In genomic region chr19:3850847-3851469, GRCm38 (mm10) we compare ENCODE assay signal across 8 mouse cellular contexts. TPM values are rescaled to one million over a fixed set of nuclear protein-coding genes. Genes with fewer than 3 reads are reported as not detected.
DNase-seq lines count a peak whose midpoint lies in the region; ATAC-seq and TF ChIP-seq lines count a peak whose summit lies in the region.

No protein-coding gene starts in this region.

- no peak for ATAC-seq in hindbrain, embryonic 13.5 days (ENCODE audit: low FRiP score)
- no peak for ATAC-seq in midbrain, embryonic 14.5 days (ENCODE audit: low FRiP score, low TSS enrichment)

- H3K4me1 ChIP-seq in cortical plate, adult 2 months (ENCODE audit: control insufficient read depth, insufficient read depth, low read length) = peaks cover 14% of the 10 kb centered on the region
- peaks cover 38% of the 10 kb centered on the region for H3K4me1 ChIP-seq in hindbrain, embryonic 13.5 days (replicated peaks)
- H3K4me1 ChIP-seq in midbrain, embryonic 14.5 days (ENCODE audit: control insufficient read depth, insufficient read depth, low read length) = peaks cover 30% of the 10 kb centered on the region

- no peaks in the 10 kb centered on the region for H3K36me3 ChIP-seq in hindbrain, embryonic 13.5 days
- no peaks in the 10 kb centered on the region for H3K36me3 ChIP-seq in midbrain, embryonic 14.5 days (ENCODE audit: control insufficient read depth, insufficient read depth, low read length)

- no peak overlapping the region for H3K27ac ChIP-seq in cortical plate, adult 2 months (ENCODE audit: insufficient read depth, low read length)
- peak overlapping the region; percentile 98 for H3K27ac ChIP-seq in hindbrain, embryonic 13.5 days
- H3K27ac ChIP-seq in midbrain, embryonic 14.5 days (replicated peaks; ENCODE audit: low read depth, low read length) = peak overlapping the region; percentile 62

- no peak for TF ChIP-seq CTCF in cortical plate, adult 2 months (IDR thresholded peaks at IDR 0.05; ENCODE audit: extremely low read depth, insufficient read depth, low read length)

- peak overlapping the region; percentile 66 for H3K4me2 ChIP-seq in hindbrain, embryonic 13.5 days
- peak overlapping the region; percentile 64 for H3K4me2 ChIP-seq in midbrain, embryonic 14.5 days (ENCODE audit: low read length)

- no peaks in the 10 kb centered on the region for H3K9me3 ChIP-seq in hindbrain, embryonic 13.5 days
- no peaks in the 10 kb centered on the region for H3K9me3 ChIP-seq in midbrain, embryonic 14.5 days (ENCODE audit: control insufficient read depth, low read length)

- H3K4me3 ChIP-seq in cortical plate, adult 2 months (ENCODE audit: insufficient read depth, low read length) = peak overlapping the region; percentile 60
- H3K4me3 ChIP-seq in hindbrain, embryonic 13.5 days = peak overlapping the region; percentile 90
- H3K4me3 ChIP-seq in midbrain, embryonic 14.5 days (replicated peaks; ENCODE audit: low read depth, low read length) = peak overlapping the region; percentile 82

- 4% methylated on average over 19 of the region's 19 CpGs for WGBS in hindbrain, embryonic 13.5 days
- 6% methylated on average over 19 of the region's 19 CpGs for WGBS in midbrain, embryonic 14.5 days

- peak overlapping the region; percentile 56 for H3K9ac ChIP-seq in hindbrain, embryonic 13.5 days
- H3K9ac ChIP-seq in midbrain, embryonic 14.5 days (replicated peaks; ENCODE audit: low read length) = peak overlapping the region; percentile 35; the same call in 1 of the 2 replicates

- peak; percentile 43 for DNase-seq in ovary, postnatal 36 days (ENCODE audit: low spot score)
- no peak for DNase-seq in ovary, postnatal 10 days (ENCODE audit: low spot score)
- DNase-seq in T-cell, adult 2 months (ENCODE audit: low spot score) = peak; percentile 6
- DNase-seq in liver = peak; percentile 45
- DNase-seq in midbrain, embryonic 14.5 days = peak; percentile 40
- no peak for DNase-seq in frontal cortex, postnatal 14 days (ENCODE audit: low spot score in 2 of 2)

- no peaks in the 10 kb centered on the region for H3K27me3 ChIP-seq in hindbrain, embryonic 13.5 days
- no peaks in the 10 kb centered on the region for H3K27me3 ChIP-seq in midbrain, embryonic 14.5 days (ENCODE audit: control insufficient read depth, insufficient read depth, low read length)

- TF ChIP-seq POLR2A in cortical plate, adult 2 months (IDR thresholded peaks at IDR 0.05; ENCODE audit: extremely low read depth, insufficient read depth, low read length) = no peak

RNA-seq across cellular contexts. Expression of gene Chka, which starts 0.6 kb away (rescaled TPM):
- polyA plus RNA-seq in cortical plate, adult 2 months (2012; rRNA removed) = 134 and 135 TPM in 2 replicates
- polyA plus RNA-seq in hindbrain, embryonic 13.5 days (2015; fragmentation: Nextera tagmentation; extraction: Ambion mirVana) = 52.9 TPM in 2 replicates
- polyA plus RNA-seq in midbrain, embryonic 14.5 days (2014; fragmentation: Nextera tagmentation; extraction: Ambion mirVana) = 50.2 and 51.8 TPM in 2 replicates

RNA-seq across cellular contexts. Expression of gene Tcirg1, which starts 56.0 kb away (rescaled TPM):
- 34.4 and 38.4 TPM in 2 replicates for polyA plus RNA-seq in cortical plate, adult 2 months (2012; rRNA removed)
- 15.0 and 15.8 TPM in 2 replicates for polyA plus RNA-seq in hindbrain, embryonic 13.5 days (2015; fragmentation: Nextera tagmentation; extraction: Ambion mirVana)
- 7.4 and 11.0 TPM in 2 replicates for polyA plus RNA-seq in midbrain, embryonic 14.5 days (2014; fragmentation: Nextera tagmentation; extraction: Ambion mirVana)

Comparison
In these comparisons a context has a peak if more than half of its experiments do, and no peak if none do; other contexts are left out.
1. DNase-seq: peak in ovary, postnatal 36 days (single experiment), T-cell, adult 2 months (single experiment), liver (single experiment) and midbrain, embryonic 14.5 days (single experiment); none in ovary, postnatal 10 days (single experiment) and frontal cortex, postnatal 14 days (0 of 2).
2. Peak in every context shown above with its lines, with median percentiles within 50 percentile points of each other: H3K4me3 ChIP-seq.